Mouse (Mus musculus) erythroblast, embryonic 14.5 days (primary cell): ENCODE results near the gene Tmppe. TPM values are rescaled to one million over a fixed set of nuclear protein-coding genes. Genes with fewer than 3 reads are reported as not detected.

ENCODE experiments used
- H3K27me3 ChIP-seq: 2 replicates; pipeline ENCODE4 v1.6.1; 2012; ENCODE audit warnings: inconsistent platforms; ENCODE audit not compliant: control insufficient read depth
- H3K36me3 ChIP-seq: 2 replicates; pipeline ENCODE4 v1.6.1; 2012; ENCODE audit warnings: mild to moderate bottlenecking, inconsistent platforms; ENCODE audit not compliant: control insufficient read depth
- H3K4me1 ChIP-seq: 2 replicates; pipeline ENCODE4 v1.6.1; 2012; ENCODE audit warnings: inconsistent platforms; ENCODE audit not compliant: control insufficient read depth
- H3K4me3 ChIP-seq: replicated peaks from 2 replicates; pipeline ENCODE3; 2012; ENCODE audit warnings: moderate library complexity, mild to moderate bottlenecking, inconsistent platforms
- H3K9me3 ChIP-seq: 2 replicates; pipeline ENCODE4 v1.6.1; 2012; ENCODE audit warnings: low read length, inconsistent platforms, mixed read lengths; ENCODE audit not compliant: control insufficient read depth
- GATA1 ChIP-seq: IDR thresholded peaks from 2 replicates; pipeline ENCODE4 v1.6.1; 2012; ENCODE audit warnings: low read length, inconsistent platforms, mixed read lengths
- TAL1 ChIP-seq: IDR thresholded peaks from 3 replicates; pipeline ENCODE4 v1.6.1; 2012; ENCODE audit warnings: low read length, inconsistent platforms, mixed read lengths
- polyA plus RNA-seq: library from polyadenylated mRNA; stranded (reverse); fragments of >175 nt; gene quantifications from 2 replicates; pipeline ENCODE4 v1.2.3, GENCODE M21; 2012

Gene Tmppe
- polyA plus RNA-seq, 1 experiment: 0.02 TPM

DNA sequence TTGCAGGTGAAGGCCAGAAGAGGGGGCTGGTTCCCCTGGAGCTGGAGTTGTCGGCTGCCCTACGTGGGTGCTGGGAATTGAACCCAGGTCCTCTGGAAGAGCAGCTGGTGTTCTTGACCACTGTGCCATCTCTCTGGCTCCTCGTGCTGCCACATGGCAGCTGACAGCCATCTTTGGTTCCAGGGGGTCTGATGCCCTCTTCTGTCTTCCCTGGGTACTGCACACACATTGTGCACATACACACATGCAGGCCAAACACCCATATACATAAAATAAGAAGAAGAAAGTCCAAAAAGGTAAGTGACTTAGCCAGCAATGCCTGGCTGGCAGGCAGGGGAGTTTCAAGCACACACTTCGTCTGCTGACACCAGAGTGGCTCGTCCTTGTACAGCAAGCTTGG lies 24.7 kb downstream of the Tmppe start:
- no peaks in the 10 kb centered on the region for H3K27me3 ChIP-seq
- peaks cover 5% of the 10 kb centered on the region for H3K36me3 ChIP-seq
- TF ChIP-seq GATA1 (no peak), TAL1 (no peak)

GRCm38 (mm10) chr9:114426201-114426600 lies 25.3 kb downstream of the Tmppe start:
- H3K4me1 ChIP-seq: peaks cover 12% of the 10 kb centered on the region
- H3K27me3 ChIP-seq: no peaks in the 10 kb centered on the region
- H3K9me3 ChIP-seq: peaks cover 7% of the 10 kb centered on the region
- H3K36me3 ChIP-seq: peaks cover 5% of the 10 kb centered on the region
- TF ChIP-seq TAL1 (no peak), GATA1 (no peak)
- no peak overlapping the region for H3K4me3 ChIP-seq

More for the DNA sequence above, 24.7 kb downstream of the Tmppe start:
- H3K4me3 ChIP-seq: no peak overlapping the region
- peaks cover 7% of the 10 kb centered on the region for H3K9me3 ChIP-seq
- H3K4me1 ChIP-seq: peaks cover 12% of the 10 kb centered on the region

DNA sequence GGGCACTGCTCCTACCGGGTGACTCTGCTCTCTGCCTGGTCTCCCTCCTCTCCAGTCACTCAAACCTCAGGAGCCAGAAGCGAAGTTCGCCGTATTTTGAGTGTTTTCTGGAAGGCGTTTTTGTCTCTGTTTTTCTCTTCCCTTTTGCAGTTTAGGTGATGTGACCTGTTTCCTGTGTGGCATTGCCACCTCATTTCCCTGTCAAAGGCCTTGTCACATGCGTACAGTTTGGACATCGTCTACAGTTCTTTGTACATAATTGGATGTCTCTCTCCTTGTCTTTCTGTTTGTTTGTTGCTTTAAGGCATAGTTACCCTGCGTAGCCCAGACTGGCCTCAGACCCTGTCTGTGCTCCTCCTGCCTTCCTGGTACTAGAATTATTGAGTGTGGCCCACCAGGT lies 26.5 kb downstream of the Tmppe start:
- Histone ChIP-seq H3K36me3 (peaks cover 5% of the 10 kb centered on the region), H3K4me1 (peaks cover 12% of the 10 kb centered on the region), H3K27me3 (no peaks in the 10 kb centered on the region), H3K4me3 (no peak overlapping the region), H3K9me3 (peaks cover 7% of the 10 kb centered on the region)
- TF ChIP-seq TAL1 (no peak), GATA1 (no peak)

DNA sequence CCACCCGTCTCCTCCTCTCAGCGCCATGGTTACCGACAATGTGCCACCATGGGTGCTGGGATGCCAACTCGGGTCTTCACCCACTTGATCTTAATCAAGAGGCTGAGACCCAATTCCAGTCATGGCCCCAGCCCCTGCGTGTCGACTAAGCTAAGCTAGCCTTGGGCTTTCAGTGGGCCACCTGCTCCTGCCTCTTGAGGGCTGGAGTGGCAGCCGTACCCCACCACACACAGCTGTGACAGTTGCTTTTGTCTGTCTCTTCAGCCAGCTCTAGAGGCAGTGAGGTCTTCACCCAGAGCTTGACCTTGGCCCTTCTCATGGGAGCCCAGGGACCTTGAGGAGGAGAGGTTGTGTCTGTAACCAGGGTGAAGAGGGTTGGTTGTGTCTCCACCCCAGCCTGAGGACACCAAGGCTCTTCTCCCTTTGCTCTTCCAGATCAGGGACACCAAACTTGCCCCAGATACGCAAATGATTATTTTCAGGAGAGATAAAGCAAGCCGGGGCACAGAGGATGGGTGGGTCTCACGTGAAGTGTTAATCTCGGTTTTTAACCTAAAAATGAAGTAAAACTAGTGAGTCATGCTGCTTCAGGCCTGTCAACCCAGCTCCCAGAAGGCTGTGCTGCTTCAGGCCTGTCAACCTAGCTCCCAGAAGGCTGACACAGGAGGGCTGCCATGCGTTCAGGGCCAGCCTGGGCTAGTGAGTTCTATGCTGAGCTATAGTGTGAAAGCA lies 27.4 kb downstream of the Tmppe start:
- no peak overlapping the region for H3K4me3 ChIP-seq
- TF ChIP-seq GATA1 (no peak), TAL1 (no peak)
- peaks cover 7% of the 10 kb centered on the region for H3K9me3 ChIP-seq
- H3K27me3 ChIP-seq: no peaks in the 10 kb centered on the region
- peaks cover 5% of the 10 kb centered on the region for H3K36me3 ChIP-seq
- peaks cover 12% of the 10 kb centered on the region for H3K4me1 ChIP-seq

DNA sequence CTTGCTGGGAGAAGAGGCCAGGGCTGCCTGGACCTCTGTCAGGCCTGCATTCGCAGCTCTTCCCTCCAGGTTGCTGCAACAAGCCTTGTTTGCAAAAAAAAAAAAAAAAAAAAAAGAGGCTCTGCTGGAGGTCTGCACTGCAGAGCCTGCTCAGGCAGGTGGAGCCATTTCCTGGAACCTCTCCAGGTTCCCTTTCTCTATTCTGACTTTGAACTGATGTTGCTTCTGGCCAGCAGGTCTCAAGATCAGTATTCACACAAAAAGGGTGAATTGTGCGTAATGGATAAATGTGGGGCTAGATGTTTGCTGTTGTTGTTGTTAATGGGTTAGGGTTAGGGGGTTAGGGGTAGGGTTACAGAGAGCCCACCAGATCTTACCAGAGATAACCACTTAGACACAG lies 34.8 kb downstream of the Tmppe start:
- H3K27me3 ChIP-seq: no peaks in the 10 kb centered on the region
- H3K4me1 ChIP-seq: no peaks in the 10 kb centered on the region
- no peak for TF ChIP-seq GATA1
- TF ChIP-seq TAL1: no peak
- H3K4me3 ChIP-seq: no peak overlapping the region
- H3K36me3 ChIP-seq: no peaks in the 10 kb centered on the region
- no peaks in the 10 kb centered on the region for H3K9me3 ChIP-seq

DNA sequence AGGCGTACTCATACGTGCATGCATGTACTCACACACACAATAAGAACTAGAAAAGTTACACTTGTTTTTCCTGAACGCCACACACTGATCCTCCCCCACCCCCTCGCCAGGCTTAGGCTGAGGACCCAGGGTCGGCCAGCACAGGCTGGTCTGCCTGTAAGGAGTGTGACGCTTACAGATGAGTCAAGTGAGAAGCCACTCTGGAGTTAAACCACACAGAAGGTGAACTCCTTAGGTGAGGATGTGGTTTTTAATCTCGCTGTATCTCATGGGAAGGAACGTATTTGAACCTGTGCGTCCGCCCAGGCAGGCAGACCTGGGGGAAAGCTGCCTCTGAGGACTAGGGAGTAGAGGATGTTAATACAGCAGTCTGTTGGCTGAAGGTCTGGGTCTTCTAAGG lies 39.6 kb downstream of the Tmppe start:
- Histone ChIP-seq H3K27me3 (no peaks in the 10 kb centered on the region), H3K36me3 (no peaks in the 10 kb centered on the region), H3K4me3 (no peak overlapping the region), H3K4me1 (no peaks in the 10 kb centered on the region), H3K9me3 (no peaks in the 10 kb centered on the region)
- TF ChIP-seq GATA1 (no peak), TAL1 (no peak)

- Histone ChIP-seq H3K9me3 (no peaks in the 10 kb centered on the region), H3K4me3 (no peak overlapping the region), H3K4me1 (no peaks in the 10 kb centered on the region), H3K36me3 (no peaks in the 10 kb centered on the region), H3K27me3 (no peaks in the 10 kb centered on the region)
- TF ChIP-seq TAL1 (no peak), GATA1 (no peak)
Observed at GRCm38 (mm10) chr9:114442225-114442624, 41.3 kb downstream of the Tmppe start.

DNA sequence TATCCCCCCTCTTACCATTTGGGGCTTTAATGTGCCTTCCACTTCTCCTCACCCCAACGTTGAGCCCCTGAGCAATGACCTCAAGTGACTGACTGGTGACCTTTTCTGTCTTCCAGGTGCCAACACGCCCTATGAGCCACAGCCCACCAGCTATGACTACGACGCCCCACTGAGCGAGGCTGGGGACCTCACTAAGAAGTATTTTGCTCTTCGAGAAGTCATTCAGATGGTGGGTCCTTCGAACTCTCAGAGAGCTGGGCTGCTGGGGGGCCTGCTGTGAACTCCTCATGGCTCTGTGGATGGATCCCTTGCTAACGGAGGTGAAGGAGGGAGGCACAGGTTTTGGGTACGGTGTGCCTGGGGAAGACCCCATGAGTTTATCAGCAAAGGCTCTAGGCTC lies 42.0 kb downstream of the Tmppe start:
- Histone ChIP-seq H3K9me3 (no peaks in the 10 kb centered on the region), H3K4me1 (no peaks in the 10 kb centered on the region), H3K36me3 (no peaks in the 10 kb centered on the region), H3K4me3 (no peak overlapping the region), H3K27me3 (no peaks in the 10 kb centered on the region)
- TF ChIP-seq GATA1: no peak
- TF ChIP-seq TAL1: no peak

GRCm38 (mm10) chr9:114443351-114443750 lies 42.4 kb downstream of the Tmppe start:
- no peaks in the 10 kb centered on the region for H3K36me3 ChIP-seq
- no peak overlapping the region for H3K4me3 ChIP-seq
- no peaks in the 10 kb centered on the region for H3K9me3 ChIP-seq
- H3K27me3 ChIP-seq: no peaks in the 10 kb centered on the region
- TF ChIP-seq GATA1 (no peak), TAL1 (no peak)
- H3K4me1 ChIP-seq: no peaks in the 10 kb centered on the region

- no peaks in the 10 kb centered on the region for H3K27me3 ChIP-seq
- no peaks in the 10 kb centered on the region for H3K36me3 ChIP-seq
- H3K4me3 ChIP-seq: no peak overlapping the region
- peaks cover 10% of the 10 kb centered on the region for H3K4me1 ChIP-seq
- no peaks in the 10 kb centered on the region for H3K9me3 ChIP-seq
- TF ChIP-seq TAL1 (no peak), GATA1 (no peak)
Observed at GRCm38 (mm10) chr9:114446887-114447286, 46.0 kb downstream of the Tmppe start.
